Mouse (Mus musculus): ENCODE measurements around the gene Adamtsl1.

DNA sequence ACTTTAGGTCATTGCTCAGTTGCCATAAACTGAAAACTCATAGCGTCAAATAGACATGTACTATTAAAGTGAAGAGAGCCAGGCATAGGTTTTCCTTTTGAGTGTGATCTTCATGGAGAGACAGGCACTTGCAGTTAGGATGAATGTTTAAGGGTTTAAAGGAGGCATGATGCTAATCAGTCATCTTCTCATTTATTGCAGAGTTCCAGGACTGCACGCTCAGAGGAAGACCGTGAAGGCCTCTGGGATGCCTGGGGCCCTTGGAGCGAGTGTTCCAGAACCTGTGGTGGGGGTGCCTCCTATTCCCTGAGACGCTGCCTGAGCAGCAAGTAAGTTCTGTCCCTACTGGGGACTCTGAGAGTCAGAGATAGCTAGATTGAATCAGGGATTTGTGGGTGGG, 573.5 kb downstream of the Adamtsl1 start:
- no peak for TF ChIP-seq CTCF (IDR thresholded peaks at IDR 0.05; ENCODE audit: extremely low read depth, insufficient read depth, insufficient read length, insufficient replicate concordance)
- no peak for TF ChIP-seq POLR2A (IDR thresholded peaks at IDR 0.05; ENCODE audit: low read depth, low read length)

All from spleen, adult 2 months (tissue).